Mouse (Mus musculus) liver, embryonic 11.5 days (tissue): Measurements from ENCODE around the gene Shb. TPM values are rescaled to one million over a fixed set of nuclear protein-coding genes. Genes with fewer than 3 reads are reported as not detected.

Experiments used
- ATAC-seq: fragments of 200-750 bp; cut with Nextera tagmentation; replicated peaks from 2 replicates; pipeline ENCODE4 v1.8.0; 2017; ENCODE audit warnings: moderate number of reproducible peaks, mild to moderate bottlenecking, moderate TSS enrichment, moderate library complexity; ENCODE audit not compliant: low FRiP score
- DNase-seq: peaks from one replicate; pipeline ENCODE4 v3.0.0-alpha.2; 2017; ENCODE audit warnings: low spot score
- H3K27ac ChIP-seq: fragments of 300-500 bp; sonication (generic); 2 replicates; pipeline ENCODE4 v1.5.1; 2014; ENCODE audit warnings: mild to moderate bottlenecking, low read depth, low read length, control low read depth
- H3K27me3 ChIP-seq: fragments of 300-500 bp; sonication (generic); replicated peaks from 2 replicates; pipeline ENCODE4 v1.6.1; 2014; ENCODE audit warnings: low read length, mixed read lengths; ENCODE audit not compliant: control insufficient read depth, insufficient read depth
- H3K36me3 ChIP-seq: fragments of 300-500 bp; sonication (generic); 2 replicates; pipeline ENCODE4 v1.6.1; 2014; ENCODE audit warnings: mild to moderate bottlenecking, low read length, moderate library complexity, mixed read lengths; ENCODE audit not compliant: control insufficient read depth, insufficient read depth
- H3K4me1 ChIP-seq: fragments of 300-500 bp; sonication (generic); replicated peaks from 2 replicates; pipeline ENCODE4 v1.6.1; 2014; ENCODE audit warnings: low read length, mixed read lengths; ENCODE audit not compliant: control insufficient read depth, insufficient read depth
- H3K4me2 ChIP-seq: fragments of 300-500 bp; sonication (generic); 2 replicates; pipeline ENCODE4 v1.6.1; 2014; ENCODE audit warnings: mild to moderate bottlenecking, control low read depth, moderate library complexity
- H3K4me3 ChIP-seq: fragments of 300-500 bp; sonication (generic); 2 replicates; pipeline ENCODE4 v1.5.1; 2014; ENCODE audit warnings: low read depth, low read length, control low read depth
- H3K9ac ChIP-seq: fragments of 300-500 bp; sonication (generic); 2 replicates; pipeline ENCODE4 v1.6.1; 2014; ENCODE audit warnings: low read depth, low read length, control low read depth
- H3K9me3 ChIP-seq: fragments of 300-500 bp; sonication (generic); 2 replicates; pipeline ENCODE4 v1.6.1; 2016; ENCODE audit warnings: low read length, inconsistent platforms, mixed read lengths; ENCODE audit not compliant: control insufficient read depth
- WGBS: fragments of 180-500 bp; shearing (Covaris S2); extraction: QIAGEN DNeasy Blood & Tissue Kit; methylation state at CpG from one replicate; pipeline ENCODE4 v1.1.7; 2014; 5-methylcytosine and 5-hydroxymethylcytosine counted together
- polyA plus RNA-seq: library from polyadenylated mRNA; unstranded; fragments of >200 nt; fragmentation: Nextera tagmentation; extraction: Ambion mirVana; gene quantifications from 2 replicates; pipeline ENCODE4 v1.2.1, GENCODE M21; 2014

Shb gene
- polyA plus RNA-seq, 1 experiment from 2014 or later, result 6.1 TPM

DNA sequence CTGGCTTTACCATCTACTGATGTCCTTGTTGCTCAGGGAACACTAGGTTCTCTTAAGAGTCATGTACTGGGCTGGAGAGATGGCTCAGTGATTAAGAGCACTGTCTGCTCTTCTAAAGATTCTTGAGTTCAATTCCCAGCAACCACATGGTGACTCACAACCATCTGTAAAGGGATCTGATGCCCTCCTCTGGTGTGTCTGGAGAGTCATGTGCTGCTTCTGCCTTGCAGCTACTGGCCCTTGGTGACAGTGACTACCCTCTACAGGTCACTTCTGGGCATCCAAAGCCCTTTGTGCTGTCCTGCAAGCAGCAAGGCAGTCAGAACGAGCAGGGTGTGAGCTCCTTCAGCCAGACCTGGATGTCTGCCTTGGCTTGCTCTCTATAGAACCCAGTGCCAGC, 90.5 kb downstream of the Shb start:
- 0 out of 2 replicates have a peak, but pooled peaks cover 8% of the 10 kb centered on the region for H3K4me1 ChIP-seq
- no peak for ATAC-seq
- WGBS, result 71% methylated on average over 1 of the region's 1 CpGs
- no peak for DNase-seq
- H3K4me3 ChIP-seq, result no peak overlapping the region
- H3K4me2 ChIP-seq, result no peak overlapping the region
- H3K27me3 ChIP-seq, result no peaks in the 10 kb centered on the region
- H3K27ac ChIP-seq, result no peak overlapping the region
- peaks cover 3% of the 10 kb centered on the region; the same call in 1 of the 2 replicates for H3K36me3 ChIP-seq
- no peaks in the 10 kb centered on the region for H3K9me3 ChIP-seq
- no peak overlapping the region for H3K9ac ChIP-seq

GRCm38 (mm10) chr4:45439281-45439680, 93.0 kb downstream of the Shb start:
- Histone ChIP-seq H3K9me3 (no peaks in the 10 kb centered on the region), H3K9ac (no peak overlapping the region), H3K4me3 (no peak overlapping the region), H3K4me2 (no peak overlapping the region), H3K36me3 (peaks cover 3% of the 10 kb centered on the region; the same call in 1 of the 2 replicates), H3K27ac (no peak overlapping the region), H3K4me1 (0 out of 2 replicates have a peak, but pooled peaks cover 12% of the 10 kb centered on the region), H3K27me3 (no peaks in the 10 kb centered on the region)
- 51% methylated on average over 5 of the region's 5 CpGs for WGBS
- ATAC-seq (no peak), DNase-seq (no peak)

- Histone ChIP-seq H3K27me3 (no peaks in the 10 kb centered on the region), H3K36me3 (peaks cover 3% of the 10 kb centered on the region; the same call in 1 of the 2 replicates), H3K27ac (no peak overlapping the region), H3K9me3 (no peaks in the 10 kb centered on the region), H3K4me2 (no peak overlapping the region), H3K4me3 (no peak overlapping the region), H3K9ac (no peak overlapping the region), H3K4me1 (0 out of 2 replicates have a peak, but pooled peaks cover 12% of the 10 kb centered on the region)
- DNase-seq, result no peak
- WGBS, result 65% methylated on average over 3 of the region's 3 CpGs
- no peak for ATAC-seq
These were observed 95.3 kb downstream of the Shb start for GRCm38 (mm10) chr4:45437010-45437409.

DNA sequence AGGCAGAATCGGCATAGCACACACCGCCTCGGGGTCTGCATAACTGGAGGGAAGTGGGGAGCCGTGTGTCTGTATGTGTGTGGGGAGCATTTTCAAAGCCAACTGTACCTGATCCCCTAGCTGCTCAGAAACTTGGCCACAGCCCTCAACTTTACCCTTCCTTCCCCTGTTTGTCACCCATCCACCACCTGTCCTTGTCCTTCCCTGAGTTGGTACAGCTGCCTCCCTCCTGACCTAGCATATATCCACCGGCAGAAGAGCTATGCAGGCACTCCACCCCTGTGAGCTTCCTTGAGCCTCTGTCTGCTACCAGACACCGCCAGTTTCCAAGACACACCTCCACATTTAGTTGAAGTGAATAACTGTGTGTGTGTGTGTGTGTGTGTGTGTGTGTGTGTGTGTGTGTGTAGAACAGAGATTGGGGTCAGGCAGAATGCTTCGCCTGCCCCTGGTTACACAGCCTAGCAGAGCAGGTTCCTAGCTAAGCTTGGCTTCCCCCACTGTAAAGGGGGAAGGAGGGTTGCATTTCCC, 95.8 kb downstream of the Shb start:
- WGBS, result 64% methylated on average over 7 of the region's 7 CpGs
- ATAC-seq (no peak), DNase-seq (no peak)
- Histone ChIP-seq H3K9ac (no peak overlapping the region), H3K27ac (no peak overlapping the region), H3K4me1 (0 out of 2 replicates have a peak, but pooled peaks cover 12% of the 10 kb centered on the region), H3K9me3 (no peaks in the 10 kb centered on the region), H3K4me3 (no peak overlapping the region), H3K36me3 (peaks cover 3% of the 10 kb centered on the region; the same call in 1 of the 2 replicates), H3K27me3 (no peaks in the 10 kb centered on the region), H3K4me2 (no peak overlapping the region)

- ATAC-seq (no peak), DNase-seq (no peak)
- no peaks in the 10 kb centered on the region for H3K9me3 ChIP-seq
- no peaks in the 10 kb centered on the region for H3K27me3 ChIP-seq
- 57% methylated on average over 2 of the region's 2 CpGs for WGBS
- H3K36me3 ChIP-seq, result peaks cover 3% of the 10 kb centered on the region; the same call in 1 of the 2 replicates
- 0 out of 2 replicates have a peak, but pooled peaks cover 12% of the 10 kb centered on the region for H3K4me1 ChIP-seq
- H3K4me3 ChIP-seq, result no peak overlapping the region
- no peak overlapping the region for H3K27ac ChIP-seq
- no peak overlapping the region for H3K9ac ChIP-seq
- H3K4me2 ChIP-seq, result no peak overlapping the region
These were observed 96.4 kb downstream of the Shb start for GRCm38 (mm10) chr4:45435899-45436298.

GRCm38 (mm10) chr4:45434681-45435080, 97.6 kb downstream of the Shb start:
- Histone ChIP-seq H3K4me2 (no peak overlapping the region), H3K36me3 (no peaks in the 10 kb centered on the region), H3K27me3 (no peaks in the 10 kb centered on the region), H3K4me1 (0 out of 2 replicates have a peak, but pooled peaks cover 10% of the 10 kb centered on the region), H3K9me3 (no peaks in the 10 kb centered on the region), H3K27ac (no peak overlapping the region), H3K9ac (no peak overlapping the region), H3K4me3 (no peak overlapping the region)
- WGBS, result 84% methylated on average over 4 of the region's 4 CpGs
- no peak for DNase-seq
- ATAC-seq, result no peak

DNA sequence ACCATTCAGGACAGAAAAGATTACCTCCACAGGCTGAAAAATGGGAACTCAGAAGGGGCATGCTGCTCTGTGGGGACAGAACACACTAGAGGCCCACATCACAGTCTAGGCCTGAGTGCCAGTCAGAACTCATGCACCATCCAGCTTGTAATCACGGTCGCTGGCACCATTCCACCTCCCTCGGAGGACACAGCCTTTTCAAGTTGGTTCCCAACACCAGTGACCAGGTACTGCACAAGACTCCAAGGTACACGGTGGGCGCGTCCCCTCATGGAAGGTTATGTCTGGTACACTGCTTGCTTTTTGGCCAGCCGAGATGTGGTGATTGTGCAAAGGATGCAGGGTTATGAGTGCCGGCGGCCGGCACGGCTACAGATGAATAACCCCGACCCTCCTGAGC, 98.2 kb downstream of the Shb start:
- ATAC-seq (no peak), DNase-seq (no peak)
- H3K4me3 ChIP-seq, result no peak overlapping the region
- H3K27ac ChIP-seq, result no peak overlapping the region
- H3K36me3 ChIP-seq, result no peaks in the 10 kb centered on the region
- no peak overlapping the region for H3K4me2 ChIP-seq
- WGBS, result 92% methylated on average over 12 of the region's 12 CpGs
- H3K9ac ChIP-seq, result no peak overlapping the region
- 0 out of 2 replicates have a peak, but pooled peaks cover 7% of the 10 kb centered on the region for H3K4me1 ChIP-seq
- H3K9me3 ChIP-seq, result no peaks in the 10 kb centered on the region
- H3K27me3 ChIP-seq, result no peaks in the 10 kb centered on the region

GRCm38 (mm10) chr4:45431806-45432205, 100.5 kb downstream of the Shb start:
- Histone ChIP-seq H3K4me1 (0 out of 2 replicates have a peak, but pooled peaks cover 4% of the 10 kb centered on the region), H3K9me3 (no peaks in the 10 kb centered on the region), H3K4me2 (no peak overlapping the region), H3K4me3 (no peak overlapping the region), H3K9ac (no peak overlapping the region), H3K27me3 (no peaks in the 10 kb centered on the region), H3K36me3 (no peaks in the 10 kb centered on the region), H3K27ac (no peak overlapping the region)
- WGBS, result 85% methylated on average over 3 of the region's 3 CpGs
- ATAC-seq (no peak), DNase-seq (no peak)

- Histone ChIP-seq H3K9ac (no peak overlapping the region), H3K27me3 (no peaks in the 10 kb centered on the region), H3K36me3 (no peaks in the 10 kb centered on the region), H3K4me1 (0 out of 2 replicates have a peak, but pooled peaks cover 4% of the 10 kb centered on the region), H3K27ac (no peak overlapping the region), H3K4me3 (no peak overlapping the region), H3K9me3 (no peaks in the 10 kb centered on the region), H3K4me2 (no peak overlapping the region)
- 79% methylated on average over 3 of the region's 3 CpGs for WGBS
- ATAC-seq (no peak), DNase-seq (no peak)
These were observed 101.0 kb downstream of the Shb start for GRCm38 (mm10) chr4:45431316-45431715.
